Mouse (Mus musculus): ENCODE measurements at regions not wholly inside any gene's neighbourhood (a gene's known extent, or its start where the extent isn't known, plus 50 kb on each side); places are given as distances from the start of the nearest gene placed in this dataset.

DNA sequence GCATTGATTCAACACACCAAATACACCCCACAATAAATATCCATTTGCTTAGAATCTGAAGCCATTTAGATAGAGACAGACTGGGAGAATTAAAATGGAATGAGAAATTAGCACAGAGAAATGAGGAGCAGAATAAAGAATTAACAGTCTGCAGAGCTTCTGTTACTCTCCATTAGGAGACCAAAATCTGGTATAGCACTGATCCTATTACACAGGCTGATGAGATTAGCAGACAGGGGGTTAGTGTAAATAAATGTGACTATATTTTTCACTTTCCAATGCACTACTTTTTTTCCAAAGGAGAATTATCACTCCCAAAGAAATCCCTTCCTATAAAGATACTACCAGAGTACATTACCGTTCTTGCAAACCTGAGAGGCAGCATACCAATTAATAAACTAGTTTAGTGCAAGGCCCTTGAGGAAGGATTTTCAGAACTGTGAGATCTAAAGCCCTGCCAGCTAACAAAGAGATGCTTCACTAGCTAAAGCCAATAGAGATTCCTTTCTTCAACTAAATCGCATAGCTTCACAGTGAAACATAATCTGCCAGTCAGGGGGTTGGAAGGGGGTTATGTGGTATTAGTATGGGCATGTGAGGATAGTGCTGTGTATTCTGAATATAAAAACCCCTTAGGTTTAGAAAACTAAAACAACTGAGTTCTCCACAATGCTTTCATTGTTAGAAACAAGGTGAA, 557.7 kb downstream of the Gm6760 start:
- no peak overlapping the region for H3K9ac ChIP-seq (ENCODE audit: low read depth, low read length)
- H3K9me3 ChIP-seq (replicated peaks; ENCODE audit: control insufficient read depth, low read length, poor library complexity, severe bottlenecking), result no peaks in the 10 kb centered on the region
- no peaks in the 10 kb centered on the region for H3K27me3 ChIP-seq (ENCODE audit: control insufficient read depth, insufficient read depth, low read depth, low read length)
- no peak overlapping the region for H3K4me2 ChIP-seq (ENCODE audit: low read length)
- no peak overlapping the region for H3K4me3 ChIP-seq (ENCODE audit: low read depth, low read length)
- no peak overlapping the region for H3K27ac ChIP-seq (ENCODE audit: low read length)
- WGBS, result 23% methylated on average over 2 of the region's 2 CpGs
- no peaks in the 10 kb centered on the region for H3K36me3 ChIP-seq (ENCODE audit: control insufficient read depth, insufficient read depth, low read length)
- ATAC-seq, result peak; percentile 39; the same call in 1 of the 2 replicates
- H3K4me1 ChIP-seq (ENCODE audit: control insufficient read depth, insufficient read depth, low read length), result no peaks in the 10 kb centered on the region
